Comparison of ENCODE assay signal across 11 mouse cellular contexts in genomic region chr5:31151746-31152145, GRCm38 (mm10). TPM values are rescaled to one million over a fixed set of nuclear protein-coding genes. Genes with fewer than 3 reads are reported as not detected.
A peak's percentile ranks its signal among the peaks of the same experiment; 100 is the strongest.
DNase-seq lines count a peak whose midpoint lies in the region; ATAC-seq and TF ChIP-seq lines count a peak whose summit lies in the region.
"Had no signal": no experiment of that assay in that cellular context is flagged by ENCODE, and none has a peak within 500 bp of the region (broad histone marks: within the 10 kb centered on the region; RNA-seq: fewer than 3 reads in every experiment).

No protein-coding gene starts in this region.

- H3K4me3 ChIP-seq in forebrain, postnatal 0 days (ENCODE audit: low read depth, low read length), result no peak overlapping the region
- H3K4me3 ChIP-seq in forebrain, embryonic 16.5 days (replicated peaks; ENCODE audit: low read length), result no peak overlapping the region
- H3K4me3 ChIP-seq in thymus, adult 2 months (ENCODE audit: control insufficient read depth, insufficient read depth, low read length), result no peak overlapping the region
- H3K4me3 ChIP-seq: hindbrain, embryonic 10.5 days had no signal

- H3K4me2 ChIP-seq in forebrain, postnatal 0 days (ENCODE audit: low read depth), result no peak overlapping the region
- H3K4me2 ChIP-seq in forebrain, embryonic 16.5 days (ENCODE audit: low read length), result no peak overlapping the region
- H3K4me2 ChIP-seq: midbrain, embryonic 11.5 days had no signal

- H3K4me1 ChIP-seq in forebrain, postnatal 0 days (ENCODE audit: insufficient read depth), result peaks cover 7% of the 10 kb centered on the region; the same call in 1 of the 2 replicates
- peaks cover 14% of the 10 kb centered on the region for H3K4me1 ChIP-seq in forebrain, embryonic 16.5 days (replicated peaks; ENCODE audit: control insufficient read depth, insufficient read depth, low read length)
- peaks cover 8% of the 10 kb centered on the region for H3K4me1 ChIP-seq in thymus, adult 2 months (replicated peaks; ENCODE audit: control insufficient read depth, insufficient read depth, low read length)

- peaks cover 3% of the 10 kb centered on the region; the same call in 1 of the 2 replicates for H3K36me3 ChIP-seq in forebrain, postnatal 0 days (ENCODE audit: insufficient read depth)
- H3K36me3 ChIP-seq in forebrain, embryonic 16.5 days (ENCODE audit: control insufficient read depth, insufficient read depth), result no peaks in the 10 kb centered on the region
- peaks cover under 1% of the 10 kb centered on the region; the same call in 1 of the 2 replicates for H3K36me3 ChIP-seq in thymus, adult 2 months (ENCODE audit: control insufficient read depth, insufficient read depth, low read length)

- H3K27me3 ChIP-seq in forebrain, postnatal 0 days (ENCODE audit: insufficient read depth, low read length), result no peaks in the 10 kb centered on the region
- no peaks in the 10 kb centered on the region for H3K27me3 ChIP-seq in forebrain, embryonic 16.5 days (replicated peaks; ENCODE audit: control insufficient read depth, insufficient read depth, low read length)
- no peaks in the 10 kb centered on the region for H3K27me3 ChIP-seq in thymus, adult 2 months (ENCODE audit: control insufficient read depth, insufficient read depth, low read length)

- TF ChIP-seq POLR2A in thymus, adult 2 months (IDR thresholded peaks at IDR 0.05; ENCODE audit: control insufficient read depth, extremely low read depth, insufficient read depth, low read length, poor library complexity), result no peak

- H3K27ac ChIP-seq in forebrain, postnatal 0 days (ENCODE audit: low read depth, low read length), result no peak overlapping the region
- no peak overlapping the region for H3K27ac ChIP-seq in forebrain, embryonic 16.5 days (ENCODE audit: low read length)
- no peak overlapping the region for H3K27ac ChIP-seq in thymus, adult 2 months (ENCODE audit: control insufficient read depth, insufficient read depth, low read length)
- H3K27ac ChIP-seq: hindbrain, embryonic 10.5 days had no signal

- H3K9me3 ChIP-seq in forebrain, postnatal 0 days (ENCODE audit: low read length), result no peaks in the 10 kb centered on the region
- H3K9me3 ChIP-seq in forebrain, embryonic 16.5 days (ENCODE audit: control insufficient read depth, low read length), result no peaks in the 10 kb centered on the region
- H3K9me3 ChIP-seq: hindbrain, embryonic 10.5 days had no signal

- 0 out of 2 replicates have a peak, but pooled peaks have one; percentile 14 for TF ChIP-seq CTCF in forebrain, postnatal 0 days (IDR thresholded peaks at IDR 0.05; ENCODE audit: low read depth)
- no peak for TF ChIP-seq CTCF in thymus, adult 2 months (IDR thresholded peaks at IDR 0.05; ENCODE audit: borderline replicate concordance, control insufficient read depth, extremely low read depth, insufficient read depth, low read length, poor library complexity)

- ATAC-seq in forebrain, postnatal 0 days, result no peak
- ATAC-seq in forebrain, embryonic 16.5 days, result no peak
- peak; percentile 11; the same call in 1 of the 2 replicates for ATAC-seq in megakaryocyte progenitor cell, adult 5-6 weeks (replicated peaks; ENCODE audit: poor library complexity)

- DNase-seq in forebrain, postnatal 0 days, result no peak
- peak; percentile 18 to 45 for DNase-seq in urinary bladder, adult 18-20 months (ENCODE audit: low spot score in 2 of 2)
- no peak for DNase-seq in urinary bladder, postnatal 10 days (ENCODE audit: low spot score)
- DNase-seq in cerebellum, adult 9-10 months, result peak; percentile 68
- DNase-seq in embryo, embryonic 9.5 days (ENCODE audit: extremely low spot score), result no peak
- no peak for DNase-seq in thymus, adult 2 months

- WGBS in forebrain, postnatal 0 days, result 92% methylated on average over 3 of the region's 3 CpGs
- WGBS in forebrain, embryonic 16.5 days, result 88% methylated on average over 3 of the region's 3 CpGs
- WGBS in thymus, adult 2 months, result 94% methylated on average over 3 of the region's 3 CpGs

- no peak overlapping the region for H3K9ac ChIP-seq in forebrain, postnatal 0 days
- no peak overlapping the region for H3K9ac ChIP-seq in forebrain, embryonic 16.5 days (replicated peaks; ENCODE audit: low read depth, low read length)

RNA-seq across cellular contexts. Expression of gene Mpv17, which starts 2.3 kb away (rescaled TPM):
- 40.0 and 51.5 TPM in 2 replicates for total RNA-seq in forebrain, postnatal 0 days (2014; rRNA removed)
- 27.4 and 38.7 TPM in 2 replicates for polyA plus RNA-seq in forebrain, postnatal 0 days (2015; fragmentation: Nextera tagmentation; extraction: Ambion mirVana)
- 49.4 and 50.1 TPM in 2 replicates for polyA plus RNA-seq in forebrain, embryonic 16.5 days (2015; fragmentation: Nextera tagmentation; extraction: Ambion mirVana)
- total RNA-seq in megakaryocyte progenitor cell, adult 5-6 weeks (2015), result 27.1 and 35.3 TPM in 2 replicates
- 18.0 and 32.8 TPM in 2 replicates for total RNA-seq in megakaryocyte progenitor cell, adult 5-6 weeks (2017)
- 43.8 and 55.8 TPM in 2 replicates for polyA plus RNA-seq in thymus, adult 2 months (2012; rRNA removed)

RNA-seq across cellular contexts. Expression of gene Ucn, which starts 13.1 kb away (rescaled TPM):
- total RNA-seq in forebrain, postnatal 0 days (2014; rRNA removed), result not detected in 2 replicates
- not detected in 2 replicates for polyA plus RNA-seq in forebrain, postnatal 0 days (2015; fragmentation: Nextera tagmentation; extraction: Ambion mirVana)
- not detected in 2 replicates for polyA plus RNA-seq in forebrain, embryonic 16.5 days (2015; fragmentation: Nextera tagmentation; extraction: Ambion mirVana)
- not detected in 2 replicates for total RNA-seq in megakaryocyte progenitor cell, adult 5-6 weeks (2015)
- total RNA-seq in megakaryocyte progenitor cell, adult 5-6 weeks (2017), result not detected in 2 replicates
- not detected in 2 replicates for polyA plus RNA-seq in thymus, adult 2 months (2012; rRNA removed)
- polyA plus RNA-seq: brain, embryonic 14.5 days; hindbrain, embryonic 10.5 days; midbrain, embryonic 11.5 days had no signal

RNA-seq across cellular contexts. Expression of gene Gm29609, which starts 28.0 kb away (rescaled TPM):
- 6.4 and 9.3 TPM in 2 replicates for total RNA-seq in forebrain, postnatal 0 days (2014; rRNA removed)
- 1.4 and 2.1 TPM in 2 replicates for polyA plus RNA-seq in forebrain, postnatal 0 days (2015; fragmentation: Nextera tagmentation; extraction: Ambion mirVana)
- polyA plus RNA-seq in forebrain, embryonic 16.5 days (2015; fragmentation: Nextera tagmentation; extraction: Ambion mirVana), result 1.8 and 2.5 TPM in 2 replicates
- total RNA-seq in megakaryocyte progenitor cell, adult 5-6 weeks (2015), result 0.35 and 0.59 TPM in 2 replicates
- 0.10 TPM in 1 of 2 replicates, not detected in the other for total RNA-seq in megakaryocyte progenitor cell, adult 5-6 weeks (2017)
- 3.5 and 4.7 TPM in 2 replicates for polyA plus RNA-seq in thymus, adult 2 months (2012; rRNA removed)

RNA-seq across cellular contexts. Expression of gene Gtf3c2, which starts 28.2 kb away (rescaled TPM):
- total RNA-seq in forebrain, postnatal 0 days (2014; rRNA removed), result 36.8 and 49.8 TPM in 2 replicates
- 36.2 and 52.9 TPM in 2 replicates for polyA plus RNA-seq in forebrain, postnatal 0 days (2015; fragmentation: Nextera tagmentation; extraction: Ambion mirVana)
- polyA plus RNA-seq in forebrain, embryonic 16.5 days (2015; fragmentation: Nextera tagmentation; extraction: Ambion mirVana), result 72.1 and 79.4 TPM in 2 replicates
- total RNA-seq in megakaryocyte progenitor cell, adult 5-6 weeks (2015), result 72.1 and 83.7 TPM in 2 replicates
- 46.9 and 63.5 TPM in 2 replicates for total RNA-seq in megakaryocyte progenitor cell, adult 5-6 weeks (2017)
- 112 and 113 TPM in 2 replicates for polyA plus RNA-seq in thymus, adult 2 months (2012; rRNA removed)

RNA-seq across cellular contexts. Expression of gene Trim54, which starts 35.2 kb away (rescaled TPM):
- total RNA-seq in forebrain, postnatal 0 days (2014; rRNA removed), result not detected in 2 replicates
- polyA plus RNA-seq in forebrain, postnatal 0 days (2015; fragmentation: Nextera tagmentation; extraction: Ambion mirVana), result not detected in 2 replicates
- not detected in 2 replicates for polyA plus RNA-seq in forebrain, embryonic 16.5 days (2015; fragmentation: Nextera tagmentation; extraction: Ambion mirVana)
- total RNA-seq in megakaryocyte progenitor cell, adult 5-6 weeks (2015), result not detected in 2 replicates
- not detected in 2 replicates for total RNA-seq in megakaryocyte progenitor cell, adult 5-6 weeks (2017)
- polyA plus RNA-seq in thymus, adult 2 months (2012; rRNA removed), result 0.92 and 9.3 TPM in 2 replicates
- polyA plus RNA-seq: hindbrain, embryonic 10.5 days; midbrain, embryonic 11.5 days had no signal

Comparison
In these comparisons a context has a peak if more than half of its experiments do, and no peak if none do; other contexts are left out.
1. DNase-seq: peak in urinary bladder, adult 18-20 months (2 of 2) and cerebellum, adult 9-10 months (single experiment); none in forebrain, postnatal 0 days (single experiment), urinary bladder, postnatal 10 days (single experiment), embryo, embryonic 9.5 days (single experiment) and thymus, adult 2 months (single experiment).